Mouse (Mus musculus) MEL-GATA-1-ER (cell line): ENCODE results near the gene Slc35c1.

ENCODE experiments used
- DNase-seq: peaks from one replicate; pipeline ENCODE4 v3.0.0-alpha.2; 2012; ENCODE audit warnings: low read depth; ENCODE audit errors: extremely low read depth

Gene Slc35c1

GRCm38 (mm10) chr2:92459921-92460707, at the start of gene Slc35c1:
Gene Slc35c1 (minus strand): TSS chr2:92460538.
- DNase-seq = no peak

GRCm38 (mm10) chr2:92505291-92505690, 45.0 kb upstream of the Slc35c1 start:
- no peak for DNase-seq

GRCm38 (mm10) chr2:92503421-92503820, 43.1 kb upstream of the Slc35c1 start:
- peak; percentile 2 for DNase-seq

GRCm38 (mm10) chr2:92499701-92500322, 39.5 kb upstream of the Slc35c1 start:
- no peak for DNase-seq

GRCm38 (mm10) chr2:92497112-92497511, 36.8 kb upstream of the Slc35c1 start:
- no peak for DNase-seq

GRCm38 (mm10) chr2:92496681-92497080, 36.3 kb upstream of the Slc35c1 start:
- no peak for DNase-seq

GRCm38 (mm10) chr2:92494956-92495355, 34.6 kb upstream of the Slc35c1 start:
- DNase-seq = no peak

- no peak for DNase-seq
Observed at GRCm38 (mm10) chr2:92494423-92494822, 34.1 kb upstream of the Slc35c1 start.

GRCm38 (mm10) chr2:92493656-92494390, 33.5 kb upstream of the Slc35c1 start:
- DNase-seq = no peak

- DNase-seq = no peak
Observed at GRCm38 (mm10) chr2:92491950-92492501, 31.7 kb upstream of the Slc35c1 start.

- DNase-seq = no peak
Observed at GRCm38 (mm10) chr2:92490541-92490940, 30.2 kb upstream of the Slc35c1 start.

- DNase-seq = no peak
Observed at GRCm38 (mm10) chr2:92487791-92488190, 27.5 kb upstream of the Slc35c1 start.

GRCm38 (mm10) chr2:92486911-92487310, 26.6 kb upstream of the Slc35c1 start:
- no peak for DNase-seq

- peak; percentile 60 for DNase-seq
Observed at GRCm38 (mm10) chr2:92486403-92486802, 26.1 kb upstream of the Slc35c1 start.

GRCm38 (mm10) chr2:92485640-92486295, 25.4 kb upstream of the Slc35c1 start:
- DNase-seq = peak; percentile 65

GRCm38 (mm10) chr2:92484256-92485025, 24.1 kb upstream of the Slc35c1 start:
- DNase-seq = peak; percentile 37

- no peak for DNase-seq
Observed at GRCm38 (mm10) chr2:92483505-92483904, 23.2 kb upstream of the Slc35c1 start.

GRCm38 (mm10) chr2:92482551-92482950, 22.2 kb upstream of the Slc35c1 start:
- no peak for DNase-seq

GRCm38 (mm10) chr2:92478313-92478688, 18.0 kb upstream of the Slc35c1 start:
- DNase-seq = no peak

GRCm38 (mm10) chr2:92477672-92478312, 17.5 kb upstream of the Slc35c1 start:
- DNase-seq = no peak
